Mouse (Mus musculus) neural tube, embryonic 12.5 days (tissue): Measurements from ENCODE around the gene Pgam2. TPM values are rescaled to one million over a fixed set of nuclear protein-coding genes. Genes with fewer than 3 reads are reported as not detected.

Experiments used
- polyA plus RNA-seq: library from polyadenylated mRNA; unstranded; fragments of >200 nt; fragmentation: Nextera tagmentation; extraction: Ambion mirVana; gene quantifications from 2 replicates; pipeline ENCODE4 v1.2.1, GENCODE M21; 2016

Gene Pgam2
- polyA plus RNA-seq, 1 experiment from 2014 or later = 7.7 TPM

Other genes with a start within 250 kb of the Pgam2 start
- not detected in 2 replicates for gene Ankrd36, start 234.0 kb downstream of the Pgam2 start, polyA plus RNA-seq
- 151 and 159 TPM in 2 replicates for gene Mrps24, start 88.1 kb downstream of the Pgam2 start, polyA plus RNA-seq
- 24.6 and 26.5 TPM in 2 replicates for gene Urgcp, start 41.4 kb downstream of the Pgam2 start, polyA plus RNA-seq
- 138 and 153 TPM in 2 replicates for gene Dbnl, start 15.2 kb downstream of the Pgam2 start, polyA plus RNA-seq
- gene Polm, start 34.3 kb upstream of the Pgam2 start, polyA plus RNA-seq = 6.6 and 7.0 TPM in 2 replicates
- gene Aebp1, start 58.2 kb upstream of the Pgam2 start, polyA plus RNA-seq = 19.0 TPM in 2 replicates
- gene Pold2, start 74.6 kb upstream of the Pgam2 start, polyA plus RNA-seq = 77.5 and 81.5 TPM in 2 replicates
- 5.1 and 5.5 TPM in 2 replicates for gene Myl7, start 95.0 kb upstream of the Pgam2 start, polyA plus RNA-seq
- gene Gck, start 146.3 kb upstream of the Pgam2 start, polyA plus RNA-seq = 1.4 and 2.0 TPM in 2 replicates
- 59.0 and 62.1 TPM in 2 replicates for gene Ykt6, start 152.0 kb upstream of the Pgam2 start, polyA plus RNA-seq